Mouse (Mus musculus): ENCODE results near the gene Selenon. TPM values are rescaled to one million over a fixed set of nuclear protein-coding genes. Genes with fewer than 3 reads are reported as not detected.

The Selenon gene
- total RNA-seq, 2 experiments from 2014 or later: 15.5 to 16.5 TPM

Small RNA genes within 50 kb of the gene (microRNA-seq; reads per million reads assigned to microRNA genes)
- gene Mir6403: 0 reads per million in 2 experiments

Other genes starting within 250 kb of the Selenon start
- not detected for gene Trim63, start 237.0 kb downstream of the Selenon start, total RNA-seq (2021)
- gene Slc30a2, start 209.0 kb downstream of the Selenon start, total RNA-seq (2021): under 1 TPM in 1 of 2 experiments, not detected in 1; 0.12 TPM
- 10 to 100 TPM; 46.8 TPM for gene Extl1, start 168.3 kb downstream of the Selenon start, total RNA-seq (2021)
- gene Pafah2, start 155.8 kb downstream of the Selenon start, total RNA-seq (2021): 1 to 10 TPM; 5.0 to 7.6 TPM
- gene Stmn1, start 83.8 kb downstream of the Selenon start, total RNA-seq (2021): 100 to 1,000 TPM; 338 to 387 TPM
- 10 to 100 TPM; 53.2 to 66.7 TPM for gene Paqr7, start 55.5 kb downstream of the Selenon start, total RNA-seq (2021)
- under 1 TPM in 1 of 2 experiments, not detected in 1; 0.57 TPM for gene Aunip, start 41.2 kb downstream of the Selenon start, total RNA-seq (2021)
- 10 to 100 TPM; 69.5 to 72.0 TPM for gene Mtfr1l, start 16.8 kb downstream of the Selenon start, total RNA-seq (2021)
- 10 to 100 TPM; 20.9 to 22.3 TPM for gene Man1c1, start 152.1 kb upstream of the Selenon start, total RNA-seq (2021)
- gene Ldlrap1, start 215.9 kb upstream of the Selenon start, total RNA-seq (2021): 1 to 10 TPM; 2.7 to 3.7 TPM